Mouse (Mus musculus) thymus, adult 2 months (tissue): Measurements from ENCODE around the gene Btaf1.

Experiments used
- CTCF ChIP-seq: fragments of 200-500 bp; IDR thresholded peaks from 2 replicates; pipeline ENCODE4 v1.5.1; 2012; ENCODE audit warnings: mild to moderate bottlenecking, control low read depth, low read length, moderate library complexity, borderline replicate concordance; ENCODE audit not compliant: control insufficient read depth, poor library complexity, insufficient read depth; ENCODE audit errors: extremely low read depth
- POLR2A ChIP-seq: fragments of 200-500 bp; IDR thresholded peaks from 2 replicates; pipeline ENCODE4 v1.6.1; 2012; ENCODE audit warnings: mild to moderate bottlenecking, low read length, control low read depth, moderate library complexity; ENCODE audit not compliant: control insufficient read depth, poor library complexity, insufficient read depth; ENCODE audit errors: extremely low read depth

GRCm38 (mm10) chr19:37018931-37019330 is 93.1 kb downstream of the Btaf1 start:
- no peak for TF ChIP-seq CTCF
- TF ChIP-seq POLR2A = no peak
